Mouse (Mus musculus) testis, postnatal 14 days (tissue): ENCODE results near the gene Pcdh9.

Experiments used
- DNase-seq: peaks from one replicate; pipeline ENCODE4 v3.0.0; 2021; ENCODE audit warnings: low spot score

Pcdh9 gene

GRCm38 (mm10) chr14:93381163-93381562 is 509.3 kb downstream of the Pcdh9 start:
- no peak for DNase-seq

- no peak for DNase-seq
Observed at GRCm38 (mm10) chr14:93380757-93381156, 509.7 kb downstream of the Pcdh9 start.

GRCm38 (mm10) chr14:93376159-93376558 is 514.3 kb downstream of the Pcdh9 start:
- DNase-seq, result no peak

GRCm38 (mm10) chr14:93374181-93374580 is 516.3 kb downstream of the Pcdh9 start:
- DNase-seq, result no peak

- no peak for DNase-seq
Observed at GRCm38 (mm10) chr14:93354150-93354549, 536.3 kb downstream of the Pcdh9 start.

GRCm38 (mm10) chr14:93350906-93351305 is 539.6 kb downstream of the Pcdh9 start:
- no peak for DNase-seq

GRCm38 (mm10) chr14:93349166-93349565 is 541.3 kb downstream of the Pcdh9 start:
- no peak for DNase-seq

GRCm38 (mm10) chr14:93347031-93347430 is 543.4 kb downstream of the Pcdh9 start:
- no peak for DNase-seq

GRCm38 (mm10) chr14:93342781-93343180 is 547.7 kb downstream of the Pcdh9 start:
- no peak for DNase-seq

GRCm38 (mm10) chr14:93341390-93341789 is 549.1 kb downstream of the Pcdh9 start:
- no peak for DNase-seq

- DNase-seq, result no peak
Observed at GRCm38 (mm10) chr14:93329247-93329646, 561.2 kb downstream of the Pcdh9 start.

GRCm38 (mm10) chr14:93317393-93317792 is 573.1 kb downstream of the Pcdh9 start:
- no peak for DNase-seq

GRCm38 (mm10) chr14:93288361-93288760 is 602.1 kb downstream of the Pcdh9 start:
- no peak for DNase-seq

GRCm38 (mm10) chr14:93287642-93288041 is 602.8 kb downstream of the Pcdh9 start:
- no peak for DNase-seq

- DNase-seq, result no peak
Observed at GRCm38 (mm10) chr14:93285136-93285535, 605.3 kb downstream of the Pcdh9 start.

- no peak for DNase-seq
Observed at GRCm38 (mm10) chr14:93284009-93284408, 606.5 kb downstream of the Pcdh9 start.

- DNase-seq, result no peak
Observed at GRCm38 (mm10) chr14:93275661-93276060, 614.8 kb downstream of the Pcdh9 start.

- no peak for DNase-seq
Observed at GRCm38 (mm10) chr14:93274767-93275166, 615.7 kb downstream of the Pcdh9 start.

- no peak for DNase-seq
Observed at GRCm38 (mm10) chr14:93253411-93253810, 637.1 kb downstream of the Pcdh9 start.

GRCm38 (mm10) chr14:93240263-93240662 is 650.2 kb downstream of the Pcdh9 start:
- DNase-seq, result no peak

GRCm38 (mm10) chr14:93234333-93234732 is 656.1 kb downstream of the Pcdh9 start:
- DNase-seq, result no peak

GRCm38 (mm10) chr14:93233599-93233998 is 656.9 kb downstream of the Pcdh9 start:
- DNase-seq, result no peak

- DNase-seq, result peak; percentile 83
Observed at GRCm38 (mm10) chr14:93214846-93215245, 675.6 kb downstream of the Pcdh9 start.

GRCm38 (mm10) chr14:93199791-93200190 is 690.7 kb downstream of the Pcdh9 start:
- DNase-seq, result no peak
